Mouse (Mus musculus) hindbrain, embryonic 14.5 days (tissue): Measurements from ENCODE around the gene Wdr27. TPM values are rescaled to one million over a fixed set of nuclear protein-coding genes. Genes with fewer than 3 reads are reported as not detected.
"Not testable (repeated sequence)": the region's sequence is repeated elsewhere in the genome, so short reads cannot be mapped to it uniquely, and the experiment has no call there.

Experiments used
- ATAC-seq: fragments of 200-750 bp; cut with Nextera tagmentation; 2 replicates; pipeline ENCODE4 v1.8.0; 2017; ENCODE audit warnings: moderate number of reproducible peaks, mild to moderate bottlenecking, moderate TSS enrichment, moderate library complexity; ENCODE audit not compliant: low FRiP score
- DNase-seq: peaks from one replicate; pipeline ENCODE4 v3.0.0-alpha.2; 2015; ENCODE audit warnings: low spot score
- H3K27ac ChIP-seq: fragments of 300-500 bp; sonication (generic); 2 replicates; pipeline ENCODE4 v1.5.1; 2014; ENCODE audit warnings: mild to moderate bottlenecking, moderate library complexity
- H3K27me3 ChIP-seq: fragments of 300-500 bp; sonication (generic); 2 replicates; pipeline ENCODE4 v1.6.1; 2014; ENCODE audit warnings: mild to moderate bottlenecking, low read length, mixed read lengths; ENCODE audit not compliant: control insufficient read depth, insufficient read depth
- H3K36me3 ChIP-seq: fragments of 300-500 bp; sonication (generic); replicated peaks from 2 replicates; pipeline ENCODE4 v1.6.1; 2014; ENCODE audit not compliant: control insufficient read depth, insufficient read depth
- H3K4me1 ChIP-seq: fragments of 300-500 bp; sonication (generic); replicated peaks from 2 replicates; pipeline ENCODE4 v1.6.1; 2014; ENCODE audit warnings: antibody characterized with exemption, low read length, mixed read lengths; ENCODE audit not compliant: control insufficient read depth, insufficient read depth
- H3K4me2 ChIP-seq: fragments of 300-500 bp; sonication (generic); replicated peaks from 2 replicates; pipeline ENCODE4 v1.6.1; 2014; ENCODE audit warnings: mild to moderate bottlenecking, moderate library complexity
- H3K4me3 ChIP-seq: fragments of 300-500 bp; sonication (generic); replicated peaks from 2 replicates; pipeline ENCODE4 v1.5.1; 2014; ENCODE audit warnings: mild to moderate bottlenecking, low read length
- H3K9ac ChIP-seq: fragments of 300-500 bp; sonication (generic); 2 replicates; pipeline ENCODE4 v1.6.1; 2014
- H3K9me3 ChIP-seq: fragments of 300-500 bp; sonication (generic); 2 replicates; pipeline ENCODE4 v1.6.1; 2016; ENCODE audit warnings: low read length; ENCODE audit not compliant: control insufficient read depth
- WGBS: fragments of 180-500 bp; shearing (Covaris S2); extraction: QIAGEN DNeasy Blood & Tissue Kit; methylation state at CpG from one replicate; pipeline ENCODE4 v1.1.7; 2014; 5-methylcytosine and 5-hydroxymethylcytosine counted together
- polyA plus RNA-seq: library from polyadenylated mRNA; unstranded; fragments of >200 nt; fragmentation: Nextera tagmentation; extraction: Ambion mirVana; gene quantifications from 2 replicates; pipeline ENCODE4 v1.2.1, GENCODE M21; 2014

Gene Wdr27
- polyA plus RNA-seq, 1 experiment from 2014 or later, result 9.8 TPM

GRCm38 (mm10) chr17:14935280-14935679 is 7.7 kb downstream of the Wdr27 start:
- H3K4me2 ChIP-seq, H3K9ac ChIP-seq, H3K27me3 ChIP-seq, H3K4me3 ChIP-seq, H3K9me3 ChIP-seq, H3K4me1 ChIP-seq, H3K36me3 ChIP-seq, H3K27ac ChIP-seq, DNase-seq, ATAC-seq: not testable (repeated sequence)
- WGBS, result 86% methylated on average over 12 of the region's 14 CpGs

DNA sequence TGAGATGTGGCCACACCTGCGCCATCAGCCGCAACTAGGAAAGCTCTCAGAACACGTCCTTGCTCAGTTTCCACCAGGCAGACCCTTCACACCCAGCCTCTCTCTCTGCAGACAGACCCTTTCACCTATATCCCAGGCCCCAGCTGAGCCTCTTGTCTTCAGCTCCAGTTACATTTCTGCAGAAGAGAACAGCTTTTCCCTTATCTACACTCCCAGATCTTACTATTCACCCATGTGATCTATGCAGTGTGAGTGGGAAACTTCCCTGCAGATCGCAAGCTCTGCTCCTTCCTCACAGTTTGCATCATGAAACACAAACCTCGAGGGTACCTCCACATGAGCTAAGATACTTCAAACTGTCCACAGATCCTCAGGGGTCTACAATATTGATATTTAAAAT is 11.5 kb downstream of the Wdr27 start:
- ATAC-seq (no peak), DNase-seq (no peak)
- 86% methylated on average over 5 of the region's 5 CpGs for WGBS
- Histone ChIP-seq H3K27me3 (no peaks in the 10 kb centered on the region), H3K9me3 (no peaks in the 10 kb centered on the region), H3K9ac (no peak overlapping the region), H3K4me1 (no peaks in the 10 kb centered on the region), H3K4me2 (no peak overlapping the region), H3K4me3 (no peak overlapping the region), H3K27ac (no peak overlapping the region), H3K36me3 (no peaks in the 10 kb centered on the region)

DNA sequence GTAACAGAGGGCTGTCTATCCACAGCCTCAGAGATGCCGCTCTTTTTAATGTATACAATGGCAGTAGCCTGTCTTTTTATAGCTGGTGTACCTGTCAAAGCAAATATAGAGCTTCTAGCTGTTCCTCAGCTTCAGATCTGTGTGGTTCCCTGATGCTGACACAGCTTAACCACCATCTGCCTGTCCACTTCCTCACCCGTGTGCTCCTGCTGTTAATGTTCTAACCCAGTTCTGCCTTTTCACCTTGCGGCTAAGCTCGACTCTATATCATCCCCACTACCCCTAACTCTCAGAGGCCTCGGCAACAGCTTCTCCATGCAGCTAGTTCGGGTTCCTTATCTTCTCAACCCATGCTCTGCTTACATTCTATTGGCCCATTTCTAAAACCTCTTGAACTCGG is 12.3 kb downstream of the Wdr27 start:
- H3K27ac ChIP-seq, result no peak overlapping the region

DNA sequence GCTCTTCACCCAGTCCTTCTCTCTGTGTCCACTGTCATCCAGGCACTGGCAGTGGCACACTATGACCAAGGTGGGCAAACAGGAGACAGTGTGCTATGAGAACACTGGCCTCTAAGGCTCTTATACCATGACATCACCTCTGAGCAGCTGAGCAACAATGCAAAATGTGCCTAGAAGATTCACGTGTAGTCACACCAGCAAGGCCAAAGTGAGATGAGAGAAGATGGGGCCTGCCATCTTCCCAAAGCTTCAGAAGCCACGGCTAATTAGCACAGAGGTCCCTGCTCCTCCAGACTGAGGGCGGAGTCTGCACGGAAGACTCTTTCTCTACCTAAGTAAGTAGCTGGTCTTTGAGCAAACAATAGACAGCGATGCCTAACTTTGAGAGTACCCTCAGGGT is 14.3 kb downstream of the Wdr27 start:
- no peaks in the 10 kb centered on the region for H3K36me3 ChIP-seq
- no peak overlapping the region for H3K27ac ChIP-seq
- no peaks in the 10 kb centered on the region for H3K9me3 ChIP-seq
- no peaks in the 10 kb centered on the region for H3K27me3 ChIP-seq
- 74% methylated on average over 5 of the region's 5 CpGs for WGBS
- DNase-seq (no peak), ATAC-seq (no peak)
- no peak overlapping the region for H3K4me2 ChIP-seq
- no peak overlapping the region for H3K9ac ChIP-seq
- no peak overlapping the region for H3K4me3 ChIP-seq
- no peaks in the 10 kb centered on the region for H3K4me1 ChIP-seq

More for the DNA sequence above, 12.3 kb downstream of the Wdr27 start:
- Histone ChIP-seq H3K9ac (no peak overlapping the region), H3K4me1 (no peaks in the 10 kb centered on the region), H3K36me3 (no peaks in the 10 kb centered on the region), H3K9me3 (no peaks in the 10 kb centered on the region), H3K4me3 (no peak overlapping the region), H3K27me3 (no peaks in the 10 kb centered on the region), H3K4me2 (no peak overlapping the region)
- DNase-seq, result no peak
- no peak for ATAC-seq
- 84% methylated on average over 7 of the region's 7 CpGs for WGBS

DNA sequence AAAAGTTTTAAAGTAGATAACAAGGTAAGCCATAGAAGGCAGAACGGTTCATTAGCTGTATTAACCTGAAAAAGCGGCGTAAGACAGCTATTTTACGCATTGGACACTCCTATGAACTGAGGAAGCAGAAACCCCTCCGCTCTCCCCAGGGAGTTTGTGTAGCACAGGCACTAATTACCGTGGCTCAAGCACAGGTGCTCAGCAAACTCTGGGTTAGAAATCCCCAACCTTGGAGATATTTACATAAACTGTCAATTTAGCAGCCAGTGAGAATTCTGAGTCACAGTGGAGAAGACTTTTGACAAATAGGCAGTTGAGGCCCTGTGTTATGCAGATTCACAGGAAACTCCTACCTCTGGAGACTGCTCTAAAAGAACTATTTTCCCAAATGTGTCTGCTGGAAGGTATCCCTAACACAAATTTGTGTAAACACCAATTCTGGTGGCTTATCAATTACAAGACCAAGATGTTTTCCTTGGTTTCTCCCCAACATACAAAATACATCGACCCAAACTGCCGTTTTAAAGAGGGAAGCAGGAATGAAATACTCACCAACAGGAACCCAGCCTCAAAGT is 15.2 kb downstream of the Wdr27 start:
- no peaks in the 10 kb centered on the region for H3K36me3 ChIP-seq
- H3K27ac ChIP-seq, result no peak overlapping the region
- no peak overlapping the region for H3K4me3 ChIP-seq
- no peak overlapping the region for H3K4me2 ChIP-seq
- no peak for ATAC-seq
- 84% methylated on average over 8 of the region's 8 CpGs for WGBS
- no peak overlapping the region for H3K9ac ChIP-seq
- H3K27me3 ChIP-seq, result no peaks in the 10 kb centered on the region
- no peaks in the 10 kb centered on the region for H3K9me3 ChIP-seq
- DNase-seq, result no peak
- no peaks in the 10 kb centered on the region for H3K4me1 ChIP-seq

DNA sequence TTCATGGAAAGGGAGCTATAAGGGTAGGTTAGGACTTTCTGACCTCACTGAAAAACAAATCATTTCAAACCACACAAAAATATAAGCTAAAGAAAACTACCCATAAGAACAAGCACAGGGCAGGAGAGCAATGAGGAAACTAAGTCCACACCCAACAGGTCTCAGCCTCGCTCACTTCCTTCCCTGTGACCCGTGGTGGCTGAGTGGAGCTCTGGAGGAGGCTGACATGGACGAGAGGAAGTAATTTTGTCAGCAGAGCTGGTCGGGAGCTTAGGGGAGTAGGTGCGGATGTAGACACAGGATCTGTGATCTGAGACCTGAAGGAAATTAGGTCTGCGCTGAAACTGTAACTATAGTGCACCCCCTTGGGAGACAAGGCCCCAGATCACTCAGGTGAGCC is 21.4 kb downstream of the Wdr27 start:
- WGBS, result 78% methylated on average over 6 of the region's 6 CpGs
- DNase-seq (no peak), ATAC-seq (no peak)
- no peaks in the 10 kb centered on the region for H3K9me3 ChIP-seq
- no peak overlapping the region for H3K4me3 ChIP-seq
- no peaks in the 10 kb centered on the region for H3K4me1 ChIP-seq
- no peak overlapping the region for H3K4me2 ChIP-seq
- no peak overlapping the region for H3K9ac ChIP-seq
- H3K27me3 ChIP-seq, result no peaks in the 10 kb centered on the region
- H3K27ac ChIP-seq, result no peak overlapping the region
- H3K36me3 ChIP-seq, result no peaks in the 10 kb centered on the region

DNA sequence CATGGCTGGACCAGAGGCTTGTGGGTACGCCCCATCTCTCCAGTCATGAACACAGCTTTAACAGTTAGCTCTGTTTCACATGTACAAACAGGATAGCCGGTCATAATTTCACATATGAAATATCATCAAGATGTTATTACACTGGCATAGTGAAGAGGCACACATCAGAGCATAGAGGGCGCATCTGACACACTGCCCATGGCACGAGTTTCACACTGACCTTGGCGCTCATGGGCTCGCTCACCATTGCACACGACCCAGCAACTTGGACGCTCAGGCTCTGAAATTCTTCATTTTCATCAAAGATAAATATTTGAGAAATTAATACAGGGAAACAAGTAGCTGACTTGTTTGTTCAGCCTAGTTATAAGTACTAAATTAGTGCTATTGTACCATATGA is 25.1 kb downstream of the Wdr27 start:
- H3K9ac ChIP-seq, result no peak overlapping the region
- WGBS, result 94% methylated on average over 8 of the region's 8 CpGs
- no peaks in the 10 kb centered on the region for H3K27me3 ChIP-seq
- no peaks in the 10 kb centered on the region for H3K4me1 ChIP-seq
- no peak overlapping the region for H3K27ac ChIP-seq
- H3K4me2 ChIP-seq, result no peak overlapping the region
- no peak overlapping the region for H3K4me3 ChIP-seq
- no peak for ATAC-seq
- no peak for DNase-seq
- H3K9me3 ChIP-seq, result no peaks in the 10 kb centered on the region
- no peaks in the 10 kb centered on the region for H3K36me3 ChIP-seq

DNA sequence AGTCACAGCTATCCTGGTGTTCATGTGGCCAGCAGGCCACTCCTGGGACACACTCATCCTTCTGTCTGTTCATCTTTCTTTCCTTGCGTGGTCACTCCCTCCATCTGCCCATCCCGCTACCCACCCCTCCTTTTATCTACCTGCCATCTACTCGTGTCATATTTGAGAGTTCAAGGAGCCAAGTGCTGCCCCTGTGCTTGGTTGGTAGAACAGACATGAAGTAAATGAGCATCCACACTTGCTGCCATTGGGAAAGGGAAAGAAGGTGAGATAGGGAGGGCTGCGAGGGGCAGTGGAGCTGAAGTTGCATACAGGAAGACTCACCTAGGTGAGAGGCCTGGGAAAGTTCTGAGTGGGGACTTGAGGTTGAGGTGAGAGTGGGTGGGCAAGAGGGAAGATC is 28.6 kb downstream of the Wdr27 start:
- H3K9ac ChIP-seq, result no peak overlapping the region
- DNase-seq, result no peak
- no peak overlapping the region for H3K4me3 ChIP-seq
- no peaks in the 10 kb centered on the region for H3K4me1 ChIP-seq
- H3K9me3 ChIP-seq, result no peaks in the 10 kb centered on the region
- no peak overlapping the region for H3K27ac ChIP-seq
- ATAC-seq, result no peak
- no peaks in the 10 kb centered on the region for H3K36me3 ChIP-seq
- no peak overlapping the region for H3K4me2 ChIP-seq
- H3K27me3 ChIP-seq, result no peaks in the 10 kb centered on the region
- WGBS, result 86% methylated on average over 4 of the region's 4 CpGs

GRCm38 (mm10) chr17:14912981-14913380 is 30.0 kb downstream of the Wdr27 start:
- no peak for ATAC-seq
- Histone ChIP-seq H3K9me3 (no peaks in the 10 kb centered on the region), H3K9ac (no peak overlapping the region), H3K4me2 (no peak overlapping the region), H3K27ac (no peak overlapping the region), H3K4me1 (no peaks in the 10 kb centered on the region), H3K36me3 (no peaks in the 10 kb centered on the region), H3K4me3 (no peak overlapping the region), H3K27me3 (no peaks in the 10 kb centered on the region)
- DNase-seq, result no peak
- WGBS, result 85% methylated on average over 8 of the region's 8 CpGs

- ATAC-seq (no peak), DNase-seq (no peak)
- H3K27me3 ChIP-seq, result no peaks in the 10 kb centered on the region
- H3K4me2 ChIP-seq, result no peak overlapping the region
- no peak overlapping the region for H3K27ac ChIP-seq
- WGBS, result 45% methylated on average over 6 of the region's 6 CpGs
- H3K4me3 ChIP-seq, result no peak overlapping the region
- H3K9me3 ChIP-seq, result no peaks in the 10 kb centered on the region
- H3K9ac ChIP-seq, result no peak overlapping the region
- no peaks in the 10 kb centered on the region for H3K36me3 ChIP-seq
- H3K4me1 ChIP-seq, result no peaks in the 10 kb centered on the region
Observed at GRCm38 (mm10) chr17:14912420-14912819, 30.5 kb downstream of the Wdr27 start.
